Comparison of ENCODE assay signal across 21 mouse cellular contexts in the genomic region with DNA sequence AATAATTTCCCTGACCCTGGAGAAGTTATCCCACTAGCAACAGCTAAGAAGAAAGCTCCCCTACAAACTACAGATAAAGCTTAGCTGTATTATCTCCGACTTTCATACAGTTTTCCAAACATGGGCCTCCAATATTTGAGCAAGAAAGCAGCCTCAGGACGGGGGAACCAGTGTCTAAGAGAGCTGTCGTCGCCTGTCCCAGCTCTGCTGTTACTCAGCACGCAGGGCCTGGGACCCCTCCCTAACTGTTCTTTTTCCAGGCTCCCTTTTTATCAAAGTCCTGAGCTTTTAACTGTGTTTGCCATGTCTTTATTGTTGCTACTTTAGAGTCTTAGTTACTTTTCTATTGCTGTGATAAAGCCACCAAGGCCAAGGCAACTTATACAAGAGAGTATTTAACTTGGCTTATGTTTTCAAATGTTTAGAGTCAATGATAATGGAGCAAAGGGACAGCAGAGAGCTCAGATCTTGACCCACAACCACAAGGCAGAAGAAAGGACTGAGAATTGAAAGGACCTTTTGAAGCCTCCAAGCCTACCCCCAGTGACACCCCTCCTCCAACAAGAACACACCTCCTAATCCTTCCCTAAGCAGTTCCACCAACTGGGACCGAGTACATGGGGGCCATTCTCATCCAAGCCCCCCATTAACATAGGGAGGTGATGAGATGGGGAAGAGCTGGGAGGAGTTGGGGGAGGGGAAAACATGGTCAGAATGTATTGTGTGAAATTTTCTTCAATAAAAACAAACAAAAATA.
"Had no signal": no experiment of that assay in that cellular context is flagged by ENCODE, and none has a peak within 500 bp of the region (broad histone marks: within the 10 kb centered on the region; RNA-seq: fewer than 3 reads in every experiment).

No protein-coding gene starts in this region.

- H3K27me3 ChIP-seq: liver, embryonic 13.5 days; liver, embryonic 15.5 days; lung, embryonic 15.5 days; midbrain, embryonic 12.5 days; neural tube, embryonic 12.5 days had no signal

- ATAC-seq: liver, postnatal 0 days; lung, postnatal 0 days; midbrain, embryonic 16.5 days had no signal

- H3K36me3 ChIP-seq: liver, embryonic 13.5 days; liver, embryonic 15.5 days; lung, embryonic 15.5 days; midbrain, embryonic 12.5 days; neural tube, embryonic 12.5 days had no signal

- H3K27ac ChIP-seq: liver, embryonic 13.5 days; liver, embryonic 15.5 days; lung, embryonic 15.5 days; macrophage; midbrain, embryonic 12.5 days; neural tube, embryonic 12.5 days had no signal

- H3K4me2 ChIP-seq: liver, embryonic 13.5 days; liver, embryonic 15.5 days; lung, embryonic 15.5 days; midbrain, embryonic 12.5 days; neural tube, embryonic 12.5 days had no signal

- DNase-seq: liver, embryonic 13.5 days; liver, postnatal 0 days; lung, adult 2 months; lung, postnatal 14 days; lung, postnatal 36 days; midbrain, embryonic 14.5 days; right cerebral cortex, adult 18-20 months; right cerebral cortex, postnatal 25 days; right cerebral cortex, postnatal 4 days; spleen, adult 18-20 months; thymus, adult 18-20 months; thymus, postnatal 14 days; thymus, postnatal 36 days had no signal

- H3K9me3 ChIP-seq: liver, embryonic 13.5 days; liver, embryonic 15.5 days; lung, embryonic 15.5 days; megakaryocyte, embryonic 14.5 days; midbrain, embryonic 12.5 days; neural tube, embryonic 12.5 days had no signal

- H3K4me1 ChIP-seq: lung, embryonic 15.5 days had no signal

- H3K4me3 ChIP-seq: liver, embryonic 13.5 days; liver, embryonic 15.5 days; lung, embryonic 15.5 days; megakaryocyte, embryonic 14.5 days; midbrain, embryonic 12.5 days; neural tube, embryonic 12.5 days had no signal

- H3K9ac ChIP-seq: liver, embryonic 13.5 days; liver, embryonic 15.5 days; liver, postnatal 0 days; lung, embryonic 15.5 days; midbrain, embryonic 12.5 days; neural tube, embryonic 12.5 days had no signal
